11 mouse cellular contexts compared by ENCODE assay signal in genomic region chr17:61301984-61302383, GRCm38 (mm10).
DNase-seq lines count a peak whose midpoint lies in the region; ATAC-seq and TF ChIP-seq lines count a peak whose summit lies in the region.
"Had no signal": no experiment of that assay in that cellular context is flagged by ENCODE, and none has a peak within 500 bp of the region (broad histone marks: within the 10 kb centered on the region; RNA-seq: fewer than 3 reads in every experiment).

No protein-coding gene starts in this region.

- H3K27ac ChIP-seq in forebrain, embryonic 16.5 days (ENCODE audit: low read length) = peak overlapping the region; percentile 36; the same call in 1 of the 2 replicates
- H3K27ac ChIP-seq in midbrain, embryonic 14.5 days (replicated peaks; ENCODE audit: low read depth, low read length) = no peak overlapping the region
- no peak overlapping the region for H3K27ac ChIP-seq in liver, postnatal 0 days (ENCODE audit: low read depth)
- H3K27ac ChIP-seq in stomach, postnatal 0 days (replicated peaks) = no peak overlapping the region
- H3K27ac ChIP-seq: heart, embryonic 15.5 days; limb, embryonic 12.5 days had no signal

- H3K27me3 ChIP-seq in forebrain, embryonic 16.5 days (replicated peaks; ENCODE audit: control insufficient read depth, insufficient read depth, low read length) = no peaks in the 10 kb centered on the region
- H3K27me3 ChIP-seq in midbrain, embryonic 14.5 days (ENCODE audit: control insufficient read depth, insufficient read depth, low read length) = no peaks in the 10 kb centered on the region
- H3K27me3 ChIP-seq in liver, postnatal 0 days (ENCODE audit: insufficient read depth, low read length) = no peaks in the 10 kb centered on the region
- H3K27me3 ChIP-seq in stomach, postnatal 0 days (ENCODE audit: control insufficient read depth, insufficient read depth, low read length) = no peaks in the 10 kb centered on the region
- H3K27me3 ChIP-seq: heart, embryonic 15.5 days; limb, embryonic 12.5 days; megakaryocyte, embryonic 14.5 days had no signal

- intact Hi-C loops in left cerebral cortex, postnatal 4 days (cut with DNase I) = no loop called here

- no peak overlapping the region for H3K4me3 ChIP-seq in forebrain, embryonic 16.5 days (replicated peaks; ENCODE audit: low read length)
- no peak overlapping the region for H3K4me3 ChIP-seq in midbrain, embryonic 14.5 days (replicated peaks; ENCODE audit: low read depth, low read length)
- H3K4me3 ChIP-seq in liver, postnatal 0 days (ENCODE audit: low read depth, low read length) = no peak overlapping the region
- no peak overlapping the region for H3K4me3 ChIP-seq in stomach, postnatal 0 days (ENCODE audit: low read depth, low read length)
- H3K4me3 ChIP-seq: heart, embryonic 15.5 days; limb, embryonic 12.5 days; megakaryocyte, embryonic 14.5 days had no signal

- no peak for TF ChIP-seq EP300 in liver, postnatal 0 days (IDR thresholded peaks at IDR 0.05; ENCODE audit: low read depth)
- no peak for TF ChIP-seq EP300 in stomach, postnatal 0 days (optimal IDR thresholded peaks at IDR 0.05)

- H3K9me3 ChIP-seq in forebrain, embryonic 16.5 days (ENCODE audit: control insufficient read depth, low read length) = no peaks in the 10 kb centered on the region
- H3K9me3 ChIP-seq in midbrain, embryonic 14.5 days (ENCODE audit: control insufficient read depth, low read length) = no peaks in the 10 kb centered on the region
- H3K9me3 ChIP-seq in liver, postnatal 0 days (ENCODE audit: low read length) = no peaks in the 10 kb centered on the region
- H3K9me3 ChIP-seq in stomach, postnatal 0 days (ENCODE audit: control insufficient read depth, low read length) = no peaks in the 10 kb centered on the region
- H3K9me3 ChIP-seq: heart, embryonic 15.5 days; limb, embryonic 12.5 days; megakaryocyte, embryonic 14.5 days had no signal

- ATAC-seq in forebrain, embryonic 16.5 days = peak; percentile 93
- 0 out of 2 replicates have a peak, but pooled peaks have one; percentile 43 for ATAC-seq in midbrain, embryonic 14.5 days (ENCODE audit: low FRiP score, low TSS enrichment)
- no peak for ATAC-seq in liver, postnatal 0 days
- no peak for ATAC-seq in stomach, postnatal 0 days (ENCODE audit: low FRiP score, low TSS enrichment)
- ATAC-seq in granulocyte monocyte progenitor cell, adult 5-6 weeks (replicated peaks; ENCODE audit: poor library complexity, severe bottlenecking) = no peak

- H3K36me3 ChIP-seq in forebrain, embryonic 16.5 days (ENCODE audit: control insufficient read depth, insufficient read depth) = no peaks in the 10 kb centered on the region
- no peaks in the 10 kb centered on the region for H3K36me3 ChIP-seq in midbrain, embryonic 14.5 days (ENCODE audit: control insufficient read depth, insufficient read depth, low read length)
- H3K36me3 ChIP-seq in liver, postnatal 0 days (replicated peaks; ENCODE audit: insufficient read depth, low read length) = no peaks in the 10 kb centered on the region
- no peaks in the 10 kb centered on the region for H3K36me3 ChIP-seq in stomach, postnatal 0 days (ENCODE audit: control insufficient read depth, insufficient read depth, low read length)
- H3K36me3 ChIP-seq: heart, embryonic 15.5 days; limb, embryonic 12.5 days had no signal

- H3K4me1 ChIP-seq in forebrain, embryonic 16.5 days (replicated peaks; ENCODE audit: control insufficient read depth, insufficient read depth, low read length) = peaks cover 7% of the 10 kb centered on the region
- H3K4me1 ChIP-seq in midbrain, embryonic 14.5 days (ENCODE audit: control insufficient read depth, insufficient read depth, low read length) = no peaks in the 10 kb centered on the region
- H3K4me1 ChIP-seq in liver, postnatal 0 days (ENCODE audit: insufficient read depth) = no peaks in the 10 kb centered on the region
- no peaks in the 10 kb centered on the region for H3K4me1 ChIP-seq in stomach, postnatal 0 days (replicated peaks; ENCODE audit: control insufficient read depth, insufficient read depth)
- H3K4me1 ChIP-seq: limb, embryonic 12.5 days; megakaryocyte, embryonic 14.5 days had no signal

- H3K9ac ChIP-seq in forebrain, embryonic 16.5 days (replicated peaks; ENCODE audit: low read depth, low read length) = no peak overlapping the region
- H3K9ac ChIP-seq in midbrain, embryonic 14.5 days (replicated peaks; ENCODE audit: low read length) = no peak overlapping the region
- H3K9ac ChIP-seq in liver, postnatal 0 days (replicated peaks) = no peak overlapping the region
- H3K9ac ChIP-seq in stomach, postnatal 0 days (ENCODE audit: low read length) = no peak overlapping the region
- H3K9ac ChIP-seq: heart, embryonic 15.5 days; limb, embryonic 12.5 days had no signal

- TF ChIP-seq CTCF in liver, postnatal 0 days (IDR thresholded peaks at IDR 0.05; ENCODE audit: low read depth) = no peak
- no peak for TF ChIP-seq CTCF in stomach, postnatal 0 days (IDR thresholded peaks at IDR 0.05; ENCODE audit: low read depth)

- H3K4me2 ChIP-seq in forebrain, embryonic 16.5 days (ENCODE audit: low read length) = no peak overlapping the region
- H3K4me2 ChIP-seq in midbrain, embryonic 14.5 days (ENCODE audit: low read length) = no peak overlapping the region
- H3K4me2 ChIP-seq in liver, postnatal 0 days (ENCODE audit: low read depth, low read length) = no peak overlapping the region
- no peak overlapping the region for H3K4me2 ChIP-seq in stomach, postnatal 0 days (replicated peaks; ENCODE audit: low read depth)
- H3K4me2 ChIP-seq: heart, embryonic 15.5 days; limb, embryonic 12.5 days had no signal

- 32% methylated on average over 1 of the region's 1 CpGs for WGBS in forebrain, embryonic 16.5 days
- WGBS in midbrain, embryonic 14.5 days = 62% methylated on average over 1 of the region's 1 CpGs
- WGBS in liver, postnatal 0 days (ENCODE audit: insufficient replicate concordance) = 81% methylated on average over 1 of the region's 1 CpGs
- 66% methylated on average over 1 of the region's 1 CpGs for WGBS in stomach, postnatal 0 days

- peak; percentile 86 for DNase-seq in left cerebral cortex, postnatal 4 days
- no peak for DNase-seq in left cerebral cortex, adult 18-20 months (ENCODE audit: low spot score in 2 of 2)
- peak; percentile 77 to 84 for DNase-seq in cerebellum, postnatal 10 days
- DNase-seq in midbrain, embryonic 14.5 days = peak; percentile 74
- DNase-seq in liver, postnatal 0 days = no peak
- no peak for DNase-seq in stomach, postnatal 0 days (ENCODE audit: low spot score)

Comparison
In these comparisons a context has a peak if more than half of its experiments do, and no peak if none do; other contexts are left out.
1. DNase-seq: peak in left cerebral cortex, postnatal 4 days (single experiment), cerebellum, postnatal 10 days (2 of 2) and midbrain, embryonic 14.5 days (single experiment); none in left cerebral cortex, adult 18-20 months (0 of 2), liver, postnatal 0 days (single experiment) and stomach, postnatal 0 days (single experiment).
2. ATAC-seq: peak in forebrain, embryonic 16.5 days (single experiment) and midbrain, embryonic 14.5 days (single experiment); none in liver, postnatal 0 days (single experiment), stomach, postnatal 0 days (single experiment) and granulocyte monocyte progenitor cell, adult 5-6 weeks (single experiment).